Mouse (Mus musculus): Measurements from ENCODE around the gene Sf3b5. TPM values are rescaled to one million over a fixed set of nuclear protein-coding genes. Genes with fewer than 3 reads are reported as not detected.

Sf3b5 gene
- polyA plus RNA-seq, 1 experiment from 2014 or later = 37.9 TPM

GRCm38 (mm10) chr10:13044659-13045058 lies 39.5 kb downstream of the Sf3b5 start:
- ATAC-seq (replicated peaks; ENCODE audit: low FRiP score) (no peak), DNase-seq (ENCODE audit: low spot score) (no peak)
- no peaks in the 10 kb centered on the region; the same call in 1 of the 2 replicates for H3K9me3 ChIP-seq (ENCODE audit: control insufficient read depth, low read length)
- H3K36me3 ChIP-seq (ENCODE audit: control insufficient read depth, insufficient read depth, low read length) = no peaks in the 10 kb centered on the region
- H3K27ac ChIP-seq (ENCODE audit: low read depth, low read length) = no peak overlapping the region
- no peak overlapping the region for H3K4me3 ChIP-seq (ENCODE audit: low read depth, low read length)
- H3K4me1 ChIP-seq (replicated peaks; ENCODE audit: control insufficient read depth, insufficient read depth, low read length) = no peaks in the 10 kb centered on the region
- no peaks in the 10 kb centered on the region for H3K27me3 ChIP-seq (ENCODE audit: control insufficient read depth, insufficient read depth, low read length)
- H3K9ac ChIP-seq (ENCODE audit: low read length) = no peak overlapping the region
- no peak overlapping the region for H3K4me2 ChIP-seq (ENCODE audit: low read depth, low read length, severe bottlenecking)
- WGBS = 93% methylated on average over 11 of the region's 11 CpGs

- H3K9ac ChIP-seq (ENCODE audit: low read length) = no peak overlapping the region
- no peak overlapping the region for H3K4me3 ChIP-seq (ENCODE audit: low read depth, low read length)
- H3K4me2 ChIP-seq (ENCODE audit: low read depth, low read length, severe bottlenecking) = no peak overlapping the region
- DNase-seq (ENCODE audit: low spot score) = no peak
- no peak for ATAC-seq (replicated peaks; ENCODE audit: low FRiP score)
- no peaks in the 10 kb centered on the region; the same call in 1 of the 2 replicates for H3K9me3 ChIP-seq (ENCODE audit: control insufficient read depth, low read length)
- H3K4me1 ChIP-seq (replicated peaks; ENCODE audit: control insufficient read depth, insufficient read depth, low read length) = no peaks in the 10 kb centered on the region
- H3K27me3 ChIP-seq (ENCODE audit: control insufficient read depth, insufficient read depth, low read length) = no peaks in the 10 kb centered on the region
- no peak overlapping the region for H3K27ac ChIP-seq (ENCODE audit: low read depth, low read length)
- WGBS = 61% methylated on average over 4 of the region's 4 CpGs
- no peaks in the 10 kb centered on the region for H3K36me3 ChIP-seq (ENCODE audit: control insufficient read depth, insufficient read depth, low read length)
Measured at GRCm38 (mm10) chr10:13047816-13048215, 42.7 kb downstream of the Sf3b5 start.

GRCm38 (mm10) chr10:13056863-13057381 lies 51.8 kb downstream of the Sf3b5 start:
- Histone ChIP-seq H3K27me3 (ENCODE audit: control insufficient read depth, insufficient read depth, low read length) (peaks cover 18% of the 10 kb centered on the region), H3K9me3 (ENCODE audit: control insufficient read depth, low read length) (no peaks in the 10 kb centered on the region), H3K4me3 (ENCODE audit: low read depth, low read length) (no peak overlapping the region), H3K9ac (ENCODE audit: low read length) (no peak overlapping the region), H3K36me3 (ENCODE audit: control insufficient read depth, insufficient read depth, low read length) (no peaks in the 10 kb centered on the region), H3K4me1 (replicated peaks; ENCODE audit: control insufficient read depth, insufficient read depth, low read length) (peaks cover 10% of the 10 kb centered on the region), H3K27ac (ENCODE audit: low read depth, low read length) (no peak overlapping the region), H3K4me2 (ENCODE audit: low read depth, low read length, severe bottlenecking) (no peak overlapping the region)
- DNase-seq (ENCODE audit: low spot score) = no peak
- WGBS = 77% methylated on average over 6 of the region's 6 CpGs
- no peak for ATAC-seq (replicated peaks; ENCODE audit: low FRiP score)

Other genes with a start within 250 kb of the Sf3b5 start
- gene Utrn, start 136.0 kb upstream of the Sf3b5 start, polyA plus RNA-seq (2014; fragmentation: Nextera tagmentation; extraction: Ambion mirVana) = 44.3 and 49.7 TPM in 2 replicates
- 1.9 and 2.1 TPM in 2 replicates for gene Stx11, start 41.0 kb upstream of the Sf3b5 start, polyA plus RNA-seq (2014; fragmentation: Nextera tagmentation; extraction: Ambion mirVana)
- gene Plagl1, start 55.2 kb downstream of the Sf3b5 start, polyA plus RNA-seq (2014; fragmentation: Nextera tagmentation; extraction: Ambion mirVana) = 153 and 159 TPM in 2 replicates
- not detected in 2 replicates for gene Zc2hc1b, start 172.7 kb downstream of the Sf3b5 start, polyA plus RNA-seq (2014; fragmentation: Nextera tagmentation; extraction: Ambion mirVana)
- 70.3 and 74.0 TPM in 2 replicates for gene Ltv1, start 187.8 kb downstream of the Sf3b5 start, polyA plus RNA-seq (2014; fragmentation: Nextera tagmentation; extraction: Ambion mirVana)

Data from forebrain, embryonic 11.5 days (tissue).